Mouse (Mus musculus) kidney, embryonic 15.5 days (tissue): ENCODE measurements around the gene Gypa. TPM values are rescaled to one million over a fixed set of nuclear protein-coding genes. Genes with fewer than 3 reads are reported as not detected.

Experiments used
- ATAC-seq: fragments of 200-750 bp; cut with Nextera tagmentation; replicated peaks from 2 replicates; pipeline ENCODE4 v1.8.0; 2017; ENCODE audit warnings: moderate TSS enrichment; ENCODE audit not compliant: low FRiP score
- H3K27ac ChIP-seq: fragments of 300-500 bp; sonication (generic); 2 replicates; pipeline ENCODE4 v1.5.1; 2015; ENCODE audit warnings: mild to moderate bottlenecking, inconsistent platforms
- H3K27me3 ChIP-seq: fragments of 300-500 bp; sonication (generic); 2 replicates; pipeline ENCODE4 v1.6.1; 2015; ENCODE audit warnings: inconsistent platforms
- H3K36me3 ChIP-seq: fragments of 300-500 bp; sonication (generic); 2 replicates; pipeline ENCODE4 v1.6.1; 2015; ENCODE audit warnings: inconsistent platforms
- H3K4me1 ChIP-seq: fragments of 300-500 bp; sonication (generic); 2 replicates; pipeline ENCODE4 v1.6.1; 2015; ENCODE audit warnings: inconsistent platforms
- H3K4me2 ChIP-seq: fragments of 300-500 bp; sonication (generic); 2 replicates; pipeline ENCODE4 v1.6.1; 2015; ENCODE audit warnings: moderate library complexity, mild to moderate bottlenecking, inconsistent platforms
- H3K4me3 ChIP-seq: fragments of 300-500 bp; sonication (generic); replicated peaks from 2 replicates; pipeline ENCODE4 v1.5.1; 2015; ENCODE audit warnings: mild to moderate bottlenecking, inconsistent platforms
- H3K9ac ChIP-seq: fragments of 300-500 bp; sonication (generic); 2 replicates; pipeline ENCODE4 v1.6.1; 2015; ENCODE audit warnings: mild to moderate bottlenecking, inconsistent platforms
- H3K9me3 ChIP-seq: fragments of 300-500 bp; sonication (generic); replicated peaks from 2 replicates; pipeline ENCODE4 v1.6.1; 2016; ENCODE audit warnings: inconsistent platforms
- WGBS: fragments of 180-500 bp; shearing (Covaris S2); methylation state at CpG from one replicate; pipeline ENCODE4 v1.1.7; 2015; ENCODE audit warnings: mixed read lengths; 5-methylcytosine and 5-hydroxymethylcytosine counted together
- polyA plus RNA-seq: library from polyadenylated mRNA; unstranded; fragments of >200 nt; fragmentation: Nextera tagmentation; extraction: Ambion mirVana; gene quantifications from 2 replicates; pipeline ENCODE4 v1.2.1, GENCODE M21; 2015

Gene Gypa
- polyA plus RNA-seq, 1 experiment from 2014 or later, result 13.0 TPM

- Histone ChIP-seq H3K27me3 (no peaks in the 10 kb centered on the region), H3K9ac (peak overlapping the region; percentile 43), H3K4me2 (peak overlapping the region; percentile 79), H3K4me3 (peak overlapping the region; percentile 55), H3K9me3 (no peaks in the 10 kb centered on the region), H3K27ac (no peak overlapping the region), H3K4me1 (peaks cover 7% of the 10 kb centered on the region; the same call in 1 of the 2 replicates), H3K36me3 (no peaks in the 10 kb centered on the region)
- 0% methylated on average over 16 of the region's 16 CpGs for WGBS
- peak; percentile 87 for ATAC-seq
These were observed 567 bp upstream of the Gypa start for GRCm38 (mm10) chr8:80492987-80493441.

- no peak overlapping the region for H3K4me3 ChIP-seq
- peaks cover 7% of the 10 kb centered on the region; the same call in 1 of the 2 replicates for H3K4me1 ChIP-seq
- H3K27me3 ChIP-seq, result no peaks in the 10 kb centered on the region
- no peak overlapping the region for H3K4me2 ChIP-seq
- H3K36me3 ChIP-seq, result no peaks in the 10 kb centered on the region
- WGBS, result 75% methylated on average over 2 of the region's 2 CpGs
- no peak for ATAC-seq
- H3K9me3 ChIP-seq, result no peaks in the 10 kb centered on the region
- no peak overlapping the region for H3K27ac ChIP-seq
- no peak overlapping the region for H3K9ac ChIP-seq
These were observed 722 bp downstream of the Gypa start for GRCm38 (mm10) chr8:80494346-80494660.

GRCm38 (mm10) chr8:80494819-80495218, 1.2 kb downstream of the Gypa start:
- Histone ChIP-seq H3K27me3 (no peaks in the 10 kb centered on the region), H3K4me2 (no peak overlapping the region), H3K27ac (no peak overlapping the region), H3K9ac (no peak overlapping the region), H3K4me3 (no peak overlapping the region), H3K4me1 (peaks cover 7% of the 10 kb centered on the region; the same call in 1 of the 2 replicates), H3K9me3 (no peaks in the 10 kb centered on the region), H3K36me3 (no peaks in the 10 kb centered on the region)
- peak; percentile 44; the same call in 1 of the 2 replicates for ATAC-seq
- 91% methylated on average over 5 of the region's 5 CpGs for WGBS

GRCm38 (mm10) chr8:80495527-80495926, 1.9 kb downstream of the Gypa start:
- no peak overlapping the region for H3K4me2 ChIP-seq
- WGBS, result 91% methylated on average over 6 of the region's 6 CpGs
- H3K36me3 ChIP-seq, result no peaks in the 10 kb centered on the region
- no peak overlapping the region for H3K9ac ChIP-seq
- no peak overlapping the region for H3K27ac ChIP-seq
- no peaks in the 10 kb centered on the region for H3K27me3 ChIP-seq
- H3K9me3 ChIP-seq, result no peaks in the 10 kb centered on the region
- peaks cover 7% of the 10 kb centered on the region; the same call in 1 of the 2 replicates for H3K4me1 ChIP-seq
- H3K4me3 ChIP-seq, result no peak overlapping the region
- ATAC-seq, result no peak

GRCm38 (mm10) chr8:80497323-80497722, 3.7 kb downstream of the Gypa start:
- WGBS, result 67% methylated on average over 4 of the region's 4 CpGs
- H3K4me3 ChIP-seq, result no peak overlapping the region

GRCm38 (mm10) chr8:80500244-80500643, 6.7 kb downstream of the Gypa start:
- Histone ChIP-seq H3K36me3 (no peaks in the 10 kb centered on the region), H3K9me3 (no peaks in the 10 kb centered on the region), H3K4me1 (no peaks in the 10 kb centered on the region), H3K27ac (no peak overlapping the region), H3K9ac (no peak overlapping the region), H3K4me3 (no peak overlapping the region), H3K27me3 (no peaks in the 10 kb centered on the region), H3K4me2 (no peak overlapping the region)
- ATAC-seq, result peak; percentile 90
- WGBS, result 72% methylated on average over 2 of the region's 2 CpGs

More at GRCm38 (mm10) chr8:80497323-80497722, 3.7 kb downstream of the Gypa start:
- Histone ChIP-seq H3K4me2 (no peak overlapping the region), H3K9ac (no peak overlapping the region), H3K27me3 (no peaks in the 10 kb centered on the region), H3K36me3 (no peaks in the 10 kb centered on the region), H3K9me3 (no peaks in the 10 kb centered on the region), H3K4me1 (peaks cover 7% of the 10 kb centered on the region; the same call in 1 of the 2 replicates), H3K27ac (no peak overlapping the region)
- no peak for ATAC-seq

GRCm38 (mm10) chr8:80500773-80501172, 7.2 kb downstream of the Gypa start:
- Histone ChIP-seq H3K4me1 (no peaks in the 10 kb centered on the region), H3K27me3 (no peaks in the 10 kb centered on the region), H3K36me3 (no peaks in the 10 kb centered on the region), H3K9ac (no peak overlapping the region), H3K4me2 (no peak overlapping the region), H3K27ac (no peak overlapping the region), H3K9me3 (no peaks in the 10 kb centered on the region), H3K4me3 (no peak overlapping the region)
- 80% methylated on average over 3 of the region's 3 CpGs for WGBS
- ATAC-seq, result no peak

GRCm38 (mm10) chr8:80501283-80501682, 7.7 kb downstream of the Gypa start:
- H3K9ac ChIP-seq, result no peak overlapping the region
- no peak overlapping the region for H3K4me2 ChIP-seq
- no peaks in the 10 kb centered on the region for H3K9me3 ChIP-seq
- no peaks in the 10 kb centered on the region for H3K27me3 ChIP-seq
- no peaks in the 10 kb centered on the region for H3K4me1 ChIP-seq
- WGBS, result 67% methylated on average over 6 of the region's 6 CpGs
- no peak overlapping the region for H3K4me3 ChIP-seq
- no peaks in the 10 kb centered on the region for H3K36me3 ChIP-seq
- H3K27ac ChIP-seq, result no peak overlapping the region
- ATAC-seq, result no peak

GRCm38 (mm10) chr8:80526382-80527355, 33.1 kb downstream of the Gypa start:
- Histone ChIP-seq H3K27me3 (no peaks in the 10 kb centered on the region), H3K9ac (no peak overlapping the region), H3K4me2 (no peak overlapping the region), H3K27ac (no peak overlapping the region), H3K4me1 (no peaks in the 10 kb centered on the region), H3K4me3 (no peak overlapping the region), H3K36me3 (no peaks in the 10 kb centered on the region), H3K9me3 (no peaks in the 10 kb centered on the region)
- WGBS, result 64% methylated on average over 5 of the region's 5 CpGs
- peak; percentile 84 for ATAC-seq

- Histone ChIP-seq H3K36me3 (no peaks in the 10 kb centered on the region), H3K4me3 (no peak overlapping the region), H3K9ac (no peak overlapping the region), H3K4me1 (no peaks in the 10 kb centered on the region), H3K27me3 (no peaks in the 10 kb centered on the region), H3K4me2 (no peak overlapping the region), H3K9me3 (no peaks in the 10 kb centered on the region), H3K27ac (no peak overlapping the region)
- WGBS, result 88% methylated on average over 3 of the region's 3 CpGs
- no peak for ATAC-seq
These were observed 48.3 kb downstream of the Gypa start for GRCm38 (mm10) chr8:80541836-80542235.

GRCm38 (mm10) chr8:80550436-80550835, 56.9 kb downstream of the Gypa start:
- Histone ChIP-seq H3K36me3 (no peaks in the 10 kb centered on the region), H3K27ac (no peak overlapping the region), H3K4me2 (no peak overlapping the region), H3K4me1 (no peaks in the 10 kb centered on the region), H3K9ac (no peak overlapping the region), H3K9me3 (no peaks in the 10 kb centered on the region), H3K27me3 (no peaks in the 10 kb centered on the region), H3K4me3 (no peak overlapping the region)
- ATAC-seq, result no peak; the same call in 1 of the 2 replicates

GRCm38 (mm10) chr8:80551303-80551702, 57.7 kb downstream of the Gypa start:
- Histone ChIP-seq H3K27me3 (no peaks in the 10 kb centered on the region), H3K36me3 (no peaks in the 10 kb centered on the region), H3K4me1 (no peaks in the 10 kb centered on the region), H3K9ac (no peak overlapping the region), H3K4me2 (no peak overlapping the region), H3K9me3 (no peaks in the 10 kb centered on the region), H3K27ac (no peak overlapping the region), H3K4me3 (no peak overlapping the region)
- 59% methylated on average over 3 of the region's 3 CpGs for WGBS
- ATAC-seq, result no peak
